Mouse (Mus musculus): ENCODE measurements at regions not wholly inside any gene's neighbourhood (a gene's known extent, or its start where the extent isn't known, plus 50 kb on each side); places are given as distances from the start of the nearest gene placed in this dataset.
A peak's percentile ranks its signal among the peaks of the same experiment; 100 is the strongest.

GRCm38 (mm10) chr2:9443103-9443502 lies 437.9 kb upstream of the 4930412O13Rik start:
- DNase-seq, result no peak

- no peak for DNase-seq
Measured at GRCm38 (mm10) chr2:9445826-9446225, 435.2 kb upstream of the 4930412O13Rik start.

- DNase-seq, result no peak
Measured at GRCm38 (mm10) chr2:9464413-9464812, 416.6 kb upstream of the 4930412O13Rik start.

GRCm38 (mm10) chr2:9464818-9465217 lies 416.2 kb upstream of the 4930412O13Rik start:
- DNase-seq, result no peak

GRCm38 (mm10) chr2:9467573-9467972 lies 413.5 kb upstream of the 4930412O13Rik start:
- no peak for DNase-seq

GRCm38 (mm10) chr2:9468651-9469050 lies 412.4 kb upstream of the 4930412O13Rik start:
- DNase-seq, result no peak

- no peak for DNase-seq
Measured at GRCm38 (mm10) chr2:9481678-9482345, 399.2 kb upstream of the 4930412O13Rik start.

GRCm38 (mm10) chr2:9487381-9487914 lies 393.6 kb upstream of the 4930412O13Rik start:
- no peak for DNase-seq

GRCm38 (mm10) chr2:9493606-9494145 lies 387.4 kb upstream of the 4930412O13Rik start:
- DNase-seq, result no peak

- no peak for DNase-seq
Measured at GRCm38 (mm10) chr2:9520045-9520444, 361.0 kb upstream of the 4930412O13Rik start.

GRCm38 (mm10) chr2:9525910-9526309 lies 355.1 kb upstream of the 4930412O13Rik start:
- no peak for DNase-seq

- DNase-seq, result no peak
Measured at GRCm38 (mm10) chr2:9535141-9535658, 345.9 kb upstream of the 4930412O13Rik start.

- DNase-seq, result no peak
Measured at GRCm38 (mm10) chr2:9547771-9548590, 333.1 kb upstream of the 4930412O13Rik start.

- no peak for DNase-seq
Measured at GRCm38 (mm10) chr2:9553313-9553712, 327.7 kb upstream of the 4930412O13Rik start.

- no peak for DNase-seq
Measured at GRCm38 (mm10) chr2:9564487-9565043, 316.5 kb upstream of the 4930412O13Rik start.

- no peak for DNase-seq
Measured at GRCm38 (mm10) chr2:9569220-9569619, 311.8 kb upstream of the 4930412O13Rik start.

- peak; percentile 70 to 80 for DNase-seq
Measured at GRCm38 (mm10) chr2:9574196-9574595, 306.9 kb upstream of the 4930412O13Rik start.

GRCm38 (mm10) chr2:9574651-9575050 lies 306.4 kb upstream of the 4930412O13Rik start:
- DNase-seq, result peak; percentile 4 to 29

GRCm38 (mm10) chr2:9577868-9578267 lies 303.2 kb upstream of the 4930412O13Rik start:
- no peak for DNase-seq

GRCm38 (mm10) chr2:9587389-9587788 lies 293.7 kb upstream of the 4930412O13Rik start:
- DNase-seq, result no peak

GRCm38 (mm10) chr2:9589200-9589599 lies 291.9 kb upstream of the 4930412O13Rik start:
- no peak for DNase-seq

- no peak for DNase-seq
Measured at GRCm38 (mm10) chr2:9592531-9592930, 288.5 kb upstream of the 4930412O13Rik start.

GRCm38 (mm10) chr2:9593931-9594330 lies 287.1 kb upstream of the 4930412O13Rik start:
- peak in 1 of 2 experiments; percentile 14 for DNase-seq

Data from kidney, postnatal 4 days (tissue).